Mouse (Mus musculus): ENCODE data around the gene Mthfd1l.

DNA sequence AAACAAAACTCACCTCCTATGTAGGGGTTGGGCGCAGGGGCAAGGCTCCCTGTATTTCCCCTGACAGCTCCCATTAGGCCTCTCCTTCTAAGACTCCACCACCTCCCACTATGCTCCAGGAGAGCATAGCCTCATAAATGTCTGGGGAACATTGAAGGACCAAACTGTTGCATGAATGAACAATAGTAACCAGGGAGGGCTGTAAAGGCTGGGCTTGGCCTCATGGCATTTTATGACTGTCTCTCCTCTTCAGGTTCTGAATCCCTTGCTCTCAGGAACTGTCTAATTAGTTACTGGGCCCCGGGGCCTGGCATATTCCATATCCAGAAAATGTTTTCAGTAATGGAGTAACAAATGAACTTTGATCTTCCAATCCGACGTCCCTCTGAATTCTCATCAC is 112.0 kb downstream of the Mthfd1l start:
- TF ChIP-seq CTCF (IDR thresholded peaks at IDR 0.05; ENCODE audit: extremely low read depth, insufficient read depth, insufficient read length, insufficient replicate concordance) = no peak
- TF ChIP-seq POLR2A (IDR thresholded peaks at IDR 0.05; ENCODE audit: low read depth, low read length) = no peak
